Mouse (Mus musculus): ENCODE data around the gene Kctd15. TPM values are rescaled to one million over a fixed set of nuclear protein-coding genes. Genes with fewer than 3 reads are reported as not detected.

Kctd15 gene
- total RNA-seq, 2 experiments from 2014 or later: 16.0 to 16.2 TPM

Other genes starting within 250 kb of the Kctd15 start
- gene Chst8, start 156.0 kb upstream of the Kctd15 start, total RNA-seq (2021): 10 to 100 TPM; 16.5 to 24.5 TPM

Measured in left cerebral cortex, postnatal 14 days (tissue).